Mouse (Mus musculus): Measurements from ENCODE around the gene Crip1.

DNA sequence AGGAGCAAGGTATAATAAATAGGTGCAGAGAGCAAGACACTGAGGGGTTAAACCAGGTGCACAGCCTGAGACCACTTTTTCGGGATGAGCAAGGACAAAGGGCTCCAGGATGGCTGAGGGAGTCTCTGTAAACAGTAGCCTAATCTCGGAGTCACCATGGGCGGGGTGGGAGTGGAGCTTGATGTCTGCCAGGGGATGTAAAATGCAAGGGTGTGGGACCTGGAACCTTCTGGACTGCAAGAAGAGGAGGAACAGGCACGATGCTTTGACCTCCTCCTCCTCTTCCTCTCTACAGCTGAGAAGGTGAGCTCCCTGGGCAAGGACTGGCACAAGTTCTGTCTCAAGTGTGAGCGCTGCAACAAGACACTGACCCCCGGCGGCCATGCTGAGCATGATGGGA lies 3.0 kb upstream of the Crip1 start:
- TF ChIP-seq CTCF (IDR thresholded peaks at IDR 0.05; ENCODE audit: low read depth): no peak
- TF ChIP-seq EP300 (optimal IDR thresholded peaks at IDR 0.05): no peak

Measured in stomach, postnatal 0 days (tissue).